Mouse (Mus musculus): ENCODE results near the gene Dmpk.
A peak's percentile ranks its signal among the peaks of the same experiment; 100 is the strongest.
"Not testable (repeated sequence)": the region's sequence is repeated elsewhere in the genome, so short reads cannot be mapped to it uniquely, and the experiment has no call there.

Gene Dmpk

DNA sequence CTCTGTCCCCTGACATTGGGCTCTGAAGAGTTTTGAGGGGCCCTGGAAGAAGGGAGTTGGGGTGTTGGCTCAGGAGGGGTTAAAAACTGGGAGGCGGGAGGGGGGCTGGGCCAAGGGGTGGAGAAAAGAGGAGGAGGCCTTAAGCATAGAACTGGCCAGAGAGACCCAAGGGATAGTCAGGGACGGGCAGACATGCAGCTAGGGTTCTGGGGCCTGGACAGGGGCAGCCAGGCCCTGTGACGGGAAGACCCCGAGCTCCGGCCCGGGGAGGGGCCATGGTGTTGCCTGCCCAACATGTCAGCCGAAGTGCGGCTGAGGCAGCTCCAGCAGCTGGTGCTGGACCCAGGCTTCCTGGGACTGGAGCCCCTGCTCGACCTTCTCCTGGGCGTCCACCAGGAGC is at the start of gene Dmpk:
Gene Dmpk, plus strand, starts transcription at position 149 of the 400 bp plus-strand sequence.
- no peak for DNase-seq

DNA sequence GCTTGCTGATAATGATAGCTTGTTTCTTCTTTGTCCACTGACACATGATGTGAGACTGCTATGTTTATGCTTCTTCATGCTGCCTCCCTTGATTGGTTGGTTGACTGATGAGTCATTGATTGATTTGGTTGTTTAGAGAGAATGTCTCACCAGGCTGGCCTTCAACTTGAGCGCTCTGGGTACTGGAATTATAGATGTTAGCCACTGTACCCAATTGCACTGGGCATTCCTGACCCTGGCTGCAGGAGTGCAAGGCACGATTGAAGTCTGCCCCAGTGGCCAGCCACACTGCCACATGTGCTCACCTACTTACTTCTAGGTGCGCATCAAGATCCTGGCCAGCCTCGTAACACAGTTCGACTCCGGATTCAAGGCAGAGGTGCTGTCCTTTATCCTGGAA is 39.0 kb upstream of the Dmpk start:
- no peak for DNase-seq

DNA sequence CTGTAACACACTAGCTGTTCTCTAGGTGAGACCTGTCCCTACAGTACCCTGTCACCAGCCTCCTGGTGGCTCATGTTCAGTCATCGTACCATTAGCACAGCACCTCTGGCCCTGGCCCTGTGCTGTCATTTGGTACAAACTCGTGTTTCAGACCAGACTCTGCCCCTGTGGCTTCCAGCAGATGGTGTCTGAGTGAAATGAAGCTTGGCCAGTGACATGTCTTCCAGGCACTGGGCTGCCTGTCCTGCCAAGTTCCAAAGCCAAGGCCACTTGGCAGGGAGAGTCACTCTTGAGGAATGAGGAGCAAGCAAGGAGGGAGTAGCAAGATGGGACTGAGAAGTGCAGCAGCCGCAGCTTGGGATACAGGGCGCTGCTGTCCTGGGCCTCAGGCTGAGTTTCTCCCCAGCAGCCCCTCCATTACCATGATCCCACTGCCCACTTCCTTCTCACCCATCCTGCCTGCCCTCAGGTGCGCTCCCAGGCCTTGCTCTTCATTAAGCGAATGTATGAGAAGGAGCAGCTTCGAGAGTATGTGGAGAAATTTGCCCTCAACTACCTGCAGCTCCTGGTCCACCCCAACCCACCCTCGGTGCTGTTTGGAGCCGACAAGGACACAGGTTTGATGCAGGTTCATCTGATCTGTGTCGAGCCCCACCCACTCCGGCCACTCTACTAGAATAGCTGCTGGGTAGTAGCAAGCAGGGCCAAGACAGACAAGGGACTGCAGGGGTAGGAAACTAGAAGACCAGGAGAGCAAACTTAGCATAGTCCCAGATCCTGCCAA is 37.2 kb upstream of the Dmpk start:
- peak; percentile 69 for DNase-seq

DNA sequence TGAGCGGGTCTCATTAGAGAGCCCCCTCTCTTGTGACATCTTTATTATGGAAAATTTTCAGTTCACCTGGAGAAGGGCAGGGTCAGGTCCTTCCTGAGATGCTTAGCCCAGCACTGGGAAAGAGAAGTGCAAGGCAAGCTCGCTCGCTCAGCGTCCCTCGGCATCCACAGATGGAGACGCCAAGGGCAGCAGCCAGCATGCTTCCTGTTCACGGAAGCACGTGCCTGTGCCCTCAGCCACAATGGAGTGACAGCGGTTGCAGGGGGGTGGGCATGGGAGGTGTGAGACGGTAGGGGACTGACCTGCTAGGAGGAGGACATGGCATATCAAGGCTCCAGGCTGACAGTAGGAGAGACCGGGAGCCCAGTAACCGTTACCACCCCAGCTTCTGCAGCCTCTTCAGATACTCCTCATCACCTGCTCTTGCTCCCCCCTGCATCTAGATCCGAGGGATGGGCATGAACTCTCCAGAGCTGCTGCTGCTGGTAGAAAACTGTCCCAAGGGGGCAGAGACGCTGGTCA is 35.6 kb upstream of the Dmpk start:
- no peak for DNase-seq

DNA sequence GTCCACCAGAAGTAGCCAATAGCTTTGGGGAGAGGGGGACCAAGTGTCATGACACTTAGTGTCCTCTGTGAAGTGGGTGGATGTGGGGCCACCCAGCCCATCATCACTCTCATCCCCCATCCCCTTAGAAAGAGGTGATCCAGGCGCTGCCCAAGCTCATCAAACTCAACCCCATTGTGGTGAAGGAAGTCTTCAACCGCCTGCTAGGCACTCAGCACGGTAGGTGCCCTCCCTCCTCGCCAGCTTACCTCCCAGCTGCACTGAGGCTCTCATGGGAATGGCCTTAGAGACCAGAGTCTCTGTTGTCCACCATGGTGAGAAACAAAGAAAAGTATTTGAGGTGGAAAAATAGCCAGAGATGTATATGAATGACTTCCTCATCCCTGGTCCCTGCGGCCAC is 34.4 kb upstream of the Dmpk start:
- DNase-seq, result no peak

DNA sequence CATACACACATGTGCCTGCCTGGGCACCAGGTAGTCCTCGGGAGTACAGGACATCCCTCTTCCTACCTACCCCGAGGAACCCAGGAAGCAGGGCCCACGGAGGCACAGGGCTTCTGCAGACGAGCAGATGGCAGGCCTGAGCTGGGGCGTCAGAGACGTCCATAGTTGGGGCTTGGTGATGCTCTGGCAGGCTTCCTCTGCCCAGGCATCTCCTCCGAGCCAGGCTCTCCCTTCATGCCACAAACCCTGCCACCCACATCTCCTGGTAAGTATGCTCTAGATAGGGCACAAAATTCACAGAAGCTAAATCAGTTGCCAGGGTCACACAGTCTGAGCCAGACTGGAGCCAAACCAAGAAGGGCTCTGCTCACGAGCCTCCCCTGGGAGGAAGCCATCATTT is 33.5 kb upstream of the Dmpk start:
- no peak for DNase-seq

DNA sequence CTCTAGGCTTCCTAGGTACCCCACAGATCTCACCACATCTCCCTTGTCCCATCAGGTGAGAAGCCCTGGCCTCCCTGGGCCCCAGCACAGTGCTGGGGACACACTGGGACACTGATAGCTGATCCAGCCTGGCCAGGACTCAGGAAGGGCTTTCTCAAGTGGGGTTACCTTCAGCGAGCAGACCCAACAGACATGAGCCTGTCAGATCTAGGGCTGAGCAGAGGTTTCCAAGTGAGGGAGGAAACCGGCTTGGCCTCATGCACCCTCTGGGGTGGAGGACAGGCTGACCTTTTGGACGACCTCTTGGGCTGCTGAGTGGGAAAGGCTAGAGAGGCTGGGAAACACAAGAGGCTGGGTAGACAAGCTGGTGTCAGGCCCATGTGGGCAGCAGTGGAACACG is 32.5 kb upstream of the Dmpk start:
- DNase-seq, result no peak

DNA sequence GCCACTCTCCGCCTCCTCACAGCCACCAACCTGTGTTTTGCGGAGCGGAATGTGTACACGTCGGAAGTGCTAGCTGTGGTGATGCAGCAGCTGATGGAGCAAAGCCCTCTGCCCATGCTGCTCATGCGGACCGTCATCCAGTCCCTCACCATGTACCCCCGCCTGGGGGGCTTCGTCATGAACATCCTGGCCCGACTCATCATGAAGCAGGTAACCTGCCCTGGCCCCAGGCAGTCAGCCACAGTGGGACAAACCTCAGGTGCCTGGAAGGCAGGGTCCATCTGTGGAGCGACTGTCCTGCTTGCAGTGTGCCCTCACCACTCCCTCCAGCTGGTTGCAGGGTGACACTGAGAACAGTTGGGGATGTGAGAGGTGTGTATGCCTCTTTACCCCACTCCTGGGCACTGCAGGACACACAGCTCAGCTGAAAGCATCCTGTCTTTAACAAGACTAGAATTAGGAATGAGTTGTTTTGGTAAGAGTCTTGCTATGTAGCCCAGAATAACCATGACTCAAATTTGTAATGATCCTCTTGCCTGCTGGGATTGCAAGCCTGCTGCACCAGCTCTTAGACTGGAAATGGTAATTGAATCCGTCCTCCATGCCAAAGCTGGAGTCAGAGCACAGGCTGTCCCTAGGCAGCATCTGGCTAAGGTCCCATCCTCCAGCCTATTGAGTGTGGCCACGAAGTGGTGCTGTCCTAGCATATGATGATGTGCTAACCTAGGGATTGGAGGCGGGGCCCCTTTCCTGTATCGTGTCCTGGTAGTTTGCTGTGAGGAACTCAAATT is 31.1 kb upstream of the Dmpk start:
- DNase-seq, result no peak

DNA sequence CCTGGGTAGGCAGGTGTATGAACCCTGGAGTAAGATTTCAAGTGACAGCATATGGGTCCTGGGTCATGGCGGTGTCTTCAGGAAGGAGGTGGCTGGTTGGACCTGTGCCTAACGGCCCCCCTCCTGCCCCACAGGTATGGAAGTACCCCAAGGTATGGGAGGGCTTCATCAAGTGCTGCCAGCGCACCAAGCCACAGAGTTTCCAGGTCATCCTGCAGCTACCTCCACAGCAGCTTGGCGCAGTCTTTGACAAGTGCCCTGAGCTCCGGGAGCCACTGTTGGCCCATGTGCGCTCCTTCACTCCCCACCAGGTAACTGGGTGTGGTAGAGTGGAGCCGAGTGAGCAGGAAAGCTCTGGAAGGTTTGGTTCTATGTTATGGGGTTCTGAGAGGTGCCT is 30.5 kb upstream of the Dmpk start:
- DNase-seq, result no peak

DNA sequence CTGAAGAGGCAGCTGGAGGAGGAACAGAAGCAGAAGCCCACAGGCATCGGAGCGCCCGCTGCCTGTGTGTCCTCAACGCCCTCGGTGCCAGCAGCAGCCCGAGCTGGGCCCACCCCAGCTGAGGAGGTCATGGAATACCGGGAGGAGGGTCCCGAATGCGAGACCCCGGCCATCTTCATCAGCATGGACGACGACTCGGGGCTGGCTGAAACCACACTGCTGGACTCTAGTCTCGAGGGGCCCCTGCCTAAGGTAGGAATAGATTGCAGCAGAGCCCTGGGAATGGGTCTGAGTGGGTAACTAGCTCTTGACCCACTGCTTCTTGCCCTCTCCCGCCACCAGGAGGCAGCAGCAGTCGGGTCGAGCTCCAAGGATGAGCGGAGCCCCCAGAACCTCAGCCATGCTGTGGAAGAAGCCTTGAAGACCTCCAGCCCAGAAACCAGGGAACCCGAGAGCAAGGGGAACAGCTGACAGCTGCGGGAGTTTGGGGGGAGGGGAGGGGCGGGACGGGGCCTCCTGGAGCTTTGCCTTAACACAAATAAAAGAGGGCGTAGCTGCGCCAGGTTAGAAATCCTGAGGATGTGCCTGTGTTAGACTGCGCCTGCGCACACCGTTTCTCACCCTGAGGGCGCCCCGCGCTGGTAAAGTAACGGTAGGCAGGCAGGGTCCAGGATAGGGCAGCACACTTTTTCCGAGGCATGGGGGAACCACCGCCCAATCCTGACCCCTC is 29.4 kb upstream of the Dmpk start, which contains the start of gene Rsph6a:
Gene Rsph6a, plus strand, starts transcription at position 644 of the 730 bp plus-strand sequence.
- peak; percentile 38 for DNase-seq

DNA sequence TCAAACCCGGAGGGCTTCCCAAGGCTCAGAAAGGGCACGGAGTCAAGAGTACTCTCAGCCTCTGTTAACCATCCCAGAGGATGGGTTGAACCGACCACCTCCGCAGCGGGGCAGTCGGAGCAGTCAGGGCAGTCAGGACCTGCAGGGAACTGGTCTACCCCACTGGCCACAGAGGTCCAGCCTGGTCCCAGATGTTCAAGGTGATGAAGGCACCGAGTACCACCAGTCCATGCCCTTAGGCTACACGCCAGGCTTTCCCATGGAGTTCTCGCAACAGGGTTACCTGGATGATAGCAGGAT is 28.9 kb upstream of the Dmpk start:
- no peak for DNase-seq

DNA sequence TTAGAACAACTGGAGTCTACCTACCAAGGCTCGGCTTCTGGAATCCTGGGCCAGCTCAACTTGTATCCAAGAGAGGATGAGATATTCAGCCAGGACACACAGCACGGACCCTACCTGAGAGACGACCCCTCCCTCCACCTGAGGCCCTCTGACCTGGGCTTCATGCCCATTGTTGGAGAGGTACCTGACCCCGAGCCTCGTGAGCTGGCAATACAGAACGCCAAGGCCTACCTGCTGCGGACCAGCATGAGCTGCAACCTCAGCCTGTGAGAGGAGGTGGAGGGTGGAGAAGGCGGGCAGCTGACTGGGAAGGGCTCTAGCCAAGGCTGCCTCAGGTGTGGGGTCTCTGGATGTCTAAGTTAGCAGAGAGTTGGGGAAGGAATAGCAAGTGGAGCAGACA is 28.5 kb upstream of the Dmpk start:
- no peak for DNase-seq

DNA sequence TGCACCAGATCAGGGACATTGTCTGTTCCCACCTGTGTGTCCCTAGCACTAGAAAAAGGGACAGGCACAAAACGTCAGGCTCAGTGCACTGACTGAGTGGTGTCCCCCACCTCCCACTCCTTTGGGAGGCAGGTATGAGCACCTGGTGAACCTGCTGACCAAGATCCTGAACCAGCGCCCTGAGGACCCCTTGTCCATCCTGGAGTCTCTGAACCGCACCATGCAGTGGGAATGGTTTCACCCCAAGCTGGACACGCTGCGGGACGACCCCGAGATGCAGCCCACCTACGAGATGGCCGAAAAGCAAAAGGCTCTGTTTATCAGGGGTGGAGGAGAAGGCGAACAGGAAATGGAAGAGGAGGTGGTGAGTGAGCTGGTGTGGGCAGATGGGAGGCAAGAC is 26.2 kb upstream of the Dmpk start:
- no peak for DNase-seq

DNA sequence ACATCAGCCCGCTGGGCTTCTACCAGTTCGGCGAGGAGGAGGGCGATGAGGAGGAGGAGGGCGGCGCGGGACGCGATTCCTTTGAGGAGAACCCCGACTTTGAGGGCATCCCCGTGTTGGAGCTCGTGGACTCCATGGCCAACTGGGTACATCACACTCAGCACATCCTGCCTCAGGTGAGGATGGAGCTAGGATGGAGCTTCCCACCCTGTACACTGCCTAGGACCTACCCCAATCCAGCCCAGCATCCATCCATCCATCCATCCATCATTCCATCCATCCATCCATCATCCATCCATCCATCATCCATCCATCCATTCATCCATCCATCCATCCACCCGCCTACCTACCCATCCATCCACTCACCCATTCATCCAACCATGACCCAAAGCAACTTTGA is 17.8 kb upstream of the Dmpk start:
- no peak for DNase-seq

DNA sequence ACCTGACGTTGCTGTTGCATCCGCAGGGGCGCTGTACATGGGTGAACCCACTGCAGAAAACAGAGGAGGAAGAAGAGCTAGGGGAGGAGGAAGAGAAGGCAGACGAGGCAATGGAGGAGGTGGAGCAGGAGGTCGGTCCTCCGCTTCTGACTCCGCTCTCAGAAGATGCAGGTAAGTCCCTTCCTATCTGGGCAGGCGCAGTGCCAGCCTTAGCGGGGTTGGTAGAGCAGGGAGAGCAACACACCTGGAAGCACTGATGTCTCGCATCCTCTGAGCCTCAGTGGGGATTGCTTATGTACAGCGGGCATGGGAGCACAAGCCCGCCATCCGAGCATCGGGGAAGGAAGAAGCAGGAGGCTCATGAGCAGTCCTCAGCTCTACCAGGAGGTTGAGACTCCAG is 16.6 kb upstream of the Dmpk start:
- no peak for DNase-seq

DNA sequence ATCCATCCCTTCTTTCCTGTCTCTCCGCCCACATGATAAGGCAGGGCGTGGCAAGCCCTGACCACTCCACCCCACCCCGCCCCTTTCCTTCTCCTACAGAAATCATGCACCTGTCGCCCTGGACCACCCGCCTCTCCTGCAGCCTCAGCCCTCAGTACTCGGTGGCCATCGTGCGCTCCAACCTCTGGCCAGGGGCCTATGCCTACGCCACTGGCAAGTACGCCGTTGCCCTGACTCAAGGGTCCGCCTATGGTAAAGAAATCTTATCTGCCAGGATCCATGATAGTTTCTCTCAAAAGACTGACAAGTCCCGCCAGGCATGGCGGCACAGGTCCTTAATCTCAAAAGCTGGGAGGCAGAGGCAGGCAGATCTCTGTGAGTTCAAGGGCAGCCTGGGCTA is 15.7 kb upstream of the Dmpk start:
- no peak for DNase-seq

DNA sequence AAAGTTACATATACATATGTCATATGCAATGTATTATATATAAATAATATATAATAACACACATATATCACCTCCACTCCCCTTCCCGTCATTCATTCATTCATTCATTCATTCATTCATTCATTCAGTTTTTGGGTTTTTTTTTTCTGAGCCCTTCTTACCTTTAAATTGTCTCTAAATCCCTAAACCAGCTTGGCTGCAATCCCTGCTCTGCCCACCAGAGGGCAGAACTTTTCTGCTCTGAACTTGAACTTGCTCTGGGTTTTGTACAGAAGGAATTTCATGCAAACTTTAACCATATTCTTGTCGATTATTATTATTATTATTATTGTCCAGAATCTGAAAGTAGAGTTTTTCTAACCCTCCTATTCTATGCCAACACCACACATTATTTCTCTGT is 14.9 kb upstream of the Dmpk start:
- no peak for DNase-seq

DNA sequence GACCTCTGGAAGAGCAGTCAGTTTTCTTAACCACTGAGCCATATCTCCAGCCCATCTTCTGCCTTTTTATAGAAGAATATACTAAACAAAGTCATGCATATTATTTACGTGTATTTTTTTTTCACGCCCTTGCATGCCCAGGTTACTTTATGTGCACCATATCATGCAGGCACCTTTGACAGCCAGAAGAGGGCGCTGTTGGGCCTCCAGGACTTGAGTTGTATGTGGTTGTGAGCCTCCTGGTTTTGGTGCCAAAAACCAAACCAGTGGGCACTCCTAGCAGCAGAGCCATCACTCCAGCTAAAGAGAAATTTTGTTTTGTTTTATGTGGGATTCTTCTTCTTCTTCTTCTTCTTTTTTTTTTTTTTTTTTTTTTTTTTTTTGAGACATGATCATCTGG is 14.1 kb upstream of the Dmpk start:
- DNase-seq, result no peak

DNA sequence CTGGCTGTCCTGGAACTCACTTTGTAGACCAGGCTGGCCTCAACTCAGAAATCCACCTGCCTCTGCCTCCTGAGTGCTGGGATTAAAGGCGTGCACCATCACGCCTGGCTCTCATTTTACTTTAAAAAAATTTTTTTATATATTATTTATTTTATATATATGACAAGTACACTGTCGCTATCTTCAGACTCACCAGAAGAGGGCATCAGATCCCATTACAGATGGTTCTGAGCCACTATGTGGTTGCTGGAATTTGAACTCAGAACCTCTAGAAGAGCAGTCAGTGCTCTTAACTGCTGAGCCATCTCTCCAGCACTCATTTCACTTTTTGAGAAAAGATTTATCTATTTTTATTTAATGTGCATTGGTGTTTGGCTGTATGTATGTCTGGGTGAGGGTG is 12.6 kb upstream of the Dmpk start:
- not testable (repeated sequence) for DNase-seq

DNA sequence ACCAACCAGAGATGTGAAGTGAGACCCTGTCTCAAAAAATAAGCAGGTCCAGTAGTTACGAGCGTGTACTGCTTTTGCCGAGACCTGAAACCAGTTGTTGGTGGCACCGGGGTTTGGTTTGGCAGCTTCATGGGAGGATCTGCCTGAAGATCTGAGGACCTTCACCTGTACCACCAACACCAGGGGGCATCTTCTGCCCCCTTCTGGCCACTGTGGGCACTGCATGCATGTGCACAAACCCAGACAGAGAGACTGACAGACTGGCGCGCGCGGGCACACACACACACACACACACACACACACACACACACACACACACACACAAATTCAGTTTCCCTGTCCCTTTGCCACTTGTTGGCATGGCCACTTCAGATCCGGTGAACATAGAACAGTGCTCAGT is 10.1 kb upstream of the Dmpk start:
- DNase-seq, result no peak

DNA sequence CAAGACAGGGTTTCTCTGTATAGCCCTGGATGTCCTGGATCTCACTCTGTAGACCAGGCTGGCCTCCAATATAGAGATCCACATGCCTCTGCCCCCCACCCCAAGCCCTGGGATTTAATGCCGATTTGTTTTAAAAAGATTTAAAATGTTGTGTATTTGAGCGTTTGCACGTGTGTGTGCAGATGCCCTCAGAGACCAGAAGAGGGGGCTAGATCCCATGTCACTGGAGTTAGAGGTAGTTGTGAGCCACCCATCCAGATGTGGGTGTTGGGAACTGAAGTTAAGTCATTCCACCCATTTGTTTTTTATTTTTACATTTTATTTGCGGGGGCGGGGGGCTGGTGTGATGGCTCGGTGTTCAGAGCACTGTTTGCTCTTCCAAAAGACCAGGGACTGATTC is 9.2 kb upstream of the Dmpk start:
- no peak for DNase-seq

DNA sequence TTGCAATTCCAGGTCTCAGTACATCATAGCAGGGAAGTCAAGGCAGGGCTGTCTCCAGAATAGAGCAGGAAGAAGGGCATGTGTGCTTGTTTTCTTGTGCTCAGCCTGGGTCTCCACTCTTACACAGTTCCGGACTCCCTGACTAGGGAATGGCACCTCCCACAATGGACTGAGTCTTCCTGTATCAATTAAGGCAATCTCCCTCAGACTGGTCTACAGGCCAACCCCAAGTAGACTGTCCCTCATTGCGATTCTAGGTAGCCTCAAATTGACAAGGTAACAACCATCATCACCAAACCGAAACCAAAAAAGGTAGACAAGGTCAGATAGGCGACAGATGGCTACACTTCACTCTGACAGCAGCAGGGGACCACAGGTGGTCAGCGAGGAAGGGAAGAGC is 8.4 kb upstream of the Dmpk start:
- no peak for DNase-seq

DNA sequence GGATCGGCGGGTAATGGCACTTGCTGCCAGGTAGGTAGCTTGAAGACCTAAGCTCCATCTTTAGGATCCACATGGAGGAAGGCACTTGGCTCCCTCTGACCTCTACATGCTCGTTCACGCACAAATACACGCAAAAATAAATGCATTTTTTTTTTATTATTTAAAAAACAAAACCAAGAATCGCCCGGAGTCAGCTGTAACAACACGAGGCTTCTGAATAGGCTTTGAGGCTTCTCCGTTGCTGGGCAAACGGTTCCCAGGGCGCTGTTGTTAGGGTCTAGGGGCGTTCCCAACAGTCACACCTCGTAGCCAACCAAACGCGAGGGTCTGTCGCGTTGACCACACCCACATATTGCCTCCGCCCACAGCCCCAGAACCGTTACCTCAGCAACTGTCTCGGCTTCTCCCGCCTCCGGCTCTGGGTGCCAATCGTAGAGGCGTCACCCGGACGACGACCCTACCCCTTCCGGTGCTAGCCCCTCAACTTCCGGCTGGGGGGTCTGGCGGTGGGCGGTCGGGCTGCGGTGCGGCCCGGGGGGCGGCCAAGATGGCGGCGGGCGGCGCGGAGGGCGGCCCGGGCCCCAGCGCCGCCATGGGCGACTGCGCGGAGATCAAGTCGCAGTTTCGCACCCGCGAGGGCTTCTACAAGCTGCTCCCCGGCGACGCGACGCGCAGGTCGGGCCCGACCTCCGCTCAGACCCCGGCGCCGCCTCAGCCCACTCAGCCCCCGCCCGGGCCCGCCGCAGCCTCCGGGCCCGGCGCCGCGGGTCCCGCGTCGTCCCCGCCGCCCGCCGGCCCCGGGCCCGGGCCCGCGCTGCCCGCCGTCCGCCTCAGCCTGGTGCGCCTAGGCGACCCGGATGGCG is 7.7 kb upstream of the Dmpk start, which contains the start of gene Dmwd:
Gene Dmwd, plus strand, starts transcription at position 505 of the 863 bp plus-strand sequence.
- peak; percentile 89 for DNase-seq

Measured in cerebellum, adult 11 months (tissue).